Mouse (Mus musculus) spleen, adult 18-20 months (tissue): Measurements from ENCODE around the gene Ttc28.

ENCODE experiments used
- DNase-seq, 2 experiments: peaks; one replicate each; pipeline ENCODE4 v3.0.0; 2022; ENCODE audit warnings: mixed read lengths in 2 of 2

Gene Ttc28

GRCm38 (mm10) chr5:111101383-111101932 is 221.9 kb downstream of the Ttc28 start:
- no peak for DNase-seq

GRCm38 (mm10) chr5:111104801-111105200 is 225.2 kb downstream of the Ttc28 start:
- DNase-seq = no peak

GRCm38 (mm10) chr5:111111378-111111777 is 231.8 kb downstream of the Ttc28 start:
- no peak for DNase-seq

- no peak for DNase-seq
These were observed 233.6 kb downstream of the Ttc28 start for GRCm38 (mm10) chr5:111113183-111113582.

GRCm38 (mm10) chr5:111113694-111114375 is 234.2 kb downstream of the Ttc28 start:
- DNase-seq = no peak

GRCm38 (mm10) chr5:111114597-111114996 is 235.0 kb downstream of the Ttc28 start:
- DNase-seq = no peak

GRCm38 (mm10) chr5:111115519-111116350 is 236.1 kb downstream of the Ttc28 start:
- DNase-seq = peak; percentile 23 to 47

GRCm38 (mm10) chr5:111119805-111120204 is 240.2 kb downstream of the Ttc28 start:
- DNase-seq = no peak

- no peak for DNase-seq
These were observed 240.7 kb downstream of the Ttc28 start for GRCm38 (mm10) chr5:111120298-111120697.

GRCm38 (mm10) chr5:111120705-111121420 is 241.3 kb downstream of the Ttc28 start:
- no peak for DNase-seq

- DNase-seq = no peak
These were observed 242.9 kb downstream of the Ttc28 start for GRCm38 (mm10) chr5:111122332-111123049.

- DNase-seq = no peak
These were observed 243.6 kb downstream of the Ttc28 start for GRCm38 (mm10) chr5:111123050-111123746.

GRCm38 (mm10) chr5:111124620-111125200 is 245.1 kb downstream of the Ttc28 start:
- no peak for DNase-seq

GRCm38 (mm10) chr5:111125746-111126145 is 246.1 kb downstream of the Ttc28 start:
- no peak for DNase-seq

GRCm38 (mm10) chr5:111127786-111128185 is 248.2 kb downstream of the Ttc28 start:
- no peak for DNase-seq

GRCm38 (mm10) chr5:111130121-111130520 is 250.5 kb downstream of the Ttc28 start:
- DNase-seq = no peak

GRCm38 (mm10) chr5:111131561-111131960 is 252.0 kb downstream of the Ttc28 start:
- no peak for DNase-seq

GRCm38 (mm10) chr5:111133150-111133549 is 253.5 kb downstream of the Ttc28 start:
- no peak for DNase-seq

- no peak for DNase-seq
These were observed 254.2 kb downstream of the Ttc28 start for GRCm38 (mm10) chr5:111133754-111134153.

- no peak for DNase-seq
These were observed 257.7 kb downstream of the Ttc28 start for GRCm38 (mm10) chr5:111137283-111137682.

- DNase-seq = no peak
These were observed 258.1 kb downstream of the Ttc28 start for GRCm38 (mm10) chr5:111137742-111138141.
